Mouse (Mus musculus): ENCODE results near the gene Dctn5.

The Dctn5 gene

DNA sequence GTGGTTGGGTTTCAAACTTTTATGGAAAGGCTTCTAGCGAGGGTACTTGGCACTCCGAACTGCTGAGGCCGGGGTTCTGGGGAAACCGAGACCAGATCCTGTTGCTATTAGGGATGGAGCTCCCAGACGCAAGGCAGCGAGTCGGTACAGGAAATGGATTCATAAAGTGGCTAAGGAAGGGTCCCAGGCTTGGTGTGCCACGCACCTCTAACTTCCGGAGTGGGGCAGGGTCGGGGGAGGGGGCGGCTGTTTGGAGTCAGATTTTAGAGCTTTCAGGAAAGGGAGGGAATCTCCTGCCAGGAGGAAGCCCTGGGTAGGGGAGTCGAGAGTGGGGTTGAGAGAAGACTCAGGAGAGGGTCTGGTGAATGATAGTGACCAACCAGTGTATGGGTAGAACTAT is 27.2 kb downstream of the Dctn5 start:
- DNase-seq (ENCODE audit: low spot score), result no peak

DNA sequence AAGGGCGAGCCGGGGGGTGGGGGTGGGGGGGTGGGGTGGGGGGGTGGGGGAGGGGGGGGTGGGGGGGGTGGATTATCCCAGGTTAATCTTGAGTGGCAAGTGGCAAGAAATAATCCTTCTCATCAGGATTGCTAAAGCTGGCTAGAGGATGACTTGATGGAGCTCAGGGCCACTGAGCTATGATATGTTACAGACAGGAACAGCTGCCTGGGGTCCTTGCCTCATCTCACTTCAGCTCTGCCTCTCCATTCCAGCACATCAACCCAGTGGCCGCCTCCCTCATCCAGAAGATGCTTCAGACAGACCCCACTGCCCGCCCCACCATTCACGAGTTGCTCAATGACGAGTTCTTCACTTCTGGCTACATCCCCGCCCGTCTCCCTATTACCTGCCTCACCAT is 30.9 kb downstream of the Dctn5 start:
- DNase-seq (ENCODE audit: low spot score), result no peak

DNA sequence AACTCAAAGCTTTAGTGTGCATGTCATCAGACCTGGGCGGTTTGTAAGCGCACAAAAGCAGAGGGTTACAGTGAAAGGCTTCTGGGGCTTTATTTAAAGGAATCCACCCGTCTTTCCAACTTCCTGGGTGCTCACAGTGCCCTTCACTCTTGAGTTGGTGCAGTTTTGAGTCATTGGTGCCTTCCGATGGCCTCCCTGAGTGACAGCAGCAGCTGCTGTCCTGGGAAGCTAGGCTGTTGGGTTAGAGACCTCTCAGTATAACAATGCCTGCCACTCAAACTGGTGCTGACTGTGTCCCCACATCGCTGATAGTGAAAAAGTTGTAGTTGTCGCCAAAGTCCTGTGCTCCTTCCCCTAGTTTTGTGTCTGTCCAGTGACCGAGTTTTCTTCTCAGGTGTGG is 34.4 kb downstream of the Dctn5 start:
- DNase-seq (ENCODE audit: low spot score), result no peak

DNA sequence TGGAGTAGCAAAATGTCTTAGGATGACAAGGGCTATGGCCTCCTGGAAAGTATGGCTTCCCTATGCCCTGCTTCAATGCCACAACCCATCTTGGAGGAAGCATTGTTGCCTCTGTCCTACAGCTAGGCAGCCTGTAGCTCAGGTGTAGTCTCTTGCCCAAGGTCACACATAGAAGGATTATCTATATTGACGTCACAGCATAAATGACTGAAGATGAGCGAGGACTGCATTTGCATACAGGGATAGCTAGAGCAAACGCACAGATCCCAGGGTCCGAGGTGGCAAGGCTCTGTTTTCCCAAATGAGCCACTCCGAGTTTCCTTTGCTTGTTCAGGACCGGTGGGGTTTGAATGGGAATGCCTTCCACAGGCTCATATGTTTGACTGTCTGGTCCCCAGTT is 37.9 kb downstream of the Dctn5 start:
- DNase-seq (ENCODE audit: low spot score), result no peak

DNA sequence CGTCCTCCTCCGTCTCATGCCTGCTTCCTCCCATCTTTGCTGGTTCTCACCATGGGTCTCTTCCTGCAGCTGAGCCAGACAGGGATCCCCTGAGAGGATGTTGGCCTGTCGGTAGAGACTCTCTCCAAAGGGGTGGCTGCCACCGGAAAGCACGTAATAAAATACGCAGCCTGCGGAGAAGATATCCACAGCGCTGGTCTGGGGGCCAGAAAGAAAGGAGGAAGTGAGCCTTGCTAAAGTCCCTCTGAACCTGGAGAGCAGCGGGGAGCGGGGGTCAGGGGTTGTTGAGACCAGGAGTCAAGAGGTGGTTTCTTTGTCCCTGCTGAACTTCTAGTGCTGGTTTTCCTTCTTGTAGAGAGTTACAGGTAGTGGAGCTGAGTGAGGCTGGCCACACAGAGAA is 38.8 kb downstream of the Dctn5 start:
- no peak for DNase-seq (ENCODE audit: low spot score)

DNA sequence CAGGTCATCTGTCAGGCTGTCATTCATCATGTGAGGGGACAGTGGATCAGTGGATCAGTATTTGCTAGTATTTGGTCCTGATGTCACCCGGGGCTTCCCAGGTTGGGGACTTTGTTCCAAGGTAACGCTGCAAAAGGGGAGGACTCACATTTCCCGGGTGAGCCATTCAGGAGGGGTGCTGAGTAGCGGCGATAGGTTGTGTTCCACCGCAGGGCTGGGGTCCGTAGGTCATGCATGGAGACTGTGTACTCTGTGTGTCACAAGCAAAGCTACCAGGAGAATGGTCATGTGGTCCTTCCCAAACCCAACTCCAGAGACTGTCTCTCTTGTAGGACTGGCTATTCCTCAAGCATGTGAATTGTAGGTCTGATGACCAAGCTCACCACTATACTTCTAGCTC is 47.9 kb downstream of the Dctn5 start:
- no peak for DNase-seq (ENCODE audit: low spot score)

DNA sequence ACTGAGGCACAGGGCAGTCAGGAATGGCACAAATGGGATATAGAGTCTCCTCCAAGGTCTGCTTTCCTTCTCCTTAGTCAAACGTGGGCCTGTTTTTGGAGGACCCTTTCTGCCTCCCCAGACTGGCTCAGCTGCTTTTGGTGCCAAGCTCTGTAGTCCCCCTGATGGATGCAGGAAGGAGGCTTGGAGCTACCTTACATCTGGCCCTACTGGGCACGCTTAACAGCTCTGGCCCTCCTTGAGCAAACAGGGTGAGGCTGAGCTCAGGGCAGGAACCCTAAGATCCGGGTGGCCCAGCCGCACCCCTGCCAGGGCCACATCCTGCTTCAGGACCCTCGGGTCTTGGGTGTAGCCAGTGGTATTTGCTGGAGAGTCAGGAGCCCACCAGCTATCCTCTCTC is 51.7 kb downstream of the Dctn5 start:
- no peak for DNase-seq (ENCODE audit: low spot score)

DNA sequence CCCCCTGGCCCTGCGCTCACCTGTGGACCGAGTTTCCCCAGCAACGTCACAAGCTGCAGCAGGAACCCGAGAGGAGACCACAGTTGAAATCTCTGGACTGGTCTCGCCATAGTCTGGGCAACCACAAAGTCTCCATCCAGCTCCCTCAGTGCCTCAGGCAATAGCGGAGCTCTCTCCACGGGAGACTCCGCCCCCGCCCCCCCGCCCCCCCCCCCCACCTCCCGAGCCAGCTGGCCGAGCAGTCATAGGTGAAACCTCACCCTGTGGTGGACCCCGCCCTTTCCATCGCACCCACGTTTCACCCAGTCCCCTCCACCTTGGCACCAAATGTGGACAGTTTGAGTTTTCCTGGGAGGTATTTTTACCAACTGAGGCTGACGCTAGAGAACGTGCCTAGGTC is 53.2 kb downstream of the Dctn5 start, which contains the start of gene Ern2:
Gene Ern2, minus strand, starts transcription at position 165 of the 400 bp plus-strand sequence.
- no peak for DNase-seq (ENCODE audit: low spot score)

DNA sequence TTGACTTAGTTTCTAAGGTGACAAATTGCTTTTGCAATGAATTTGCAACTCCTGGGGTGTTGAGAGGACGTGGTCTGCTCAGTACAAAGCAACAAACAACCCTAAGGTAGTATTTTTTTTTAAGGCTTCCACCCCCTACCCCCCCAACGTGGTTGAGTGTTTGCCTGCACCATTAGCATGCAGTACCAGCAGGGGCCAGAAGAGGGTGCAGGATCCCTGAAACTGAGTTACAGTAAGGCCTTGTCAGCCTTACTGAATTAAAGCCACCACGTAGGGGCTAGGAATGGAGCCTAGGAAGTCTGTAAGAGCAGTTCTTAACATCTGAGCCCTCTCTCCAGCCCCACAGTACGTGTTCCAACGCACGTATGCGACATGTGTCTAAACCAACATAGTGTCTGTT is 56.6 kb downstream of the Dctn5 start:
- no peak for DNase-seq (ENCODE audit: low spot score)

DNA sequence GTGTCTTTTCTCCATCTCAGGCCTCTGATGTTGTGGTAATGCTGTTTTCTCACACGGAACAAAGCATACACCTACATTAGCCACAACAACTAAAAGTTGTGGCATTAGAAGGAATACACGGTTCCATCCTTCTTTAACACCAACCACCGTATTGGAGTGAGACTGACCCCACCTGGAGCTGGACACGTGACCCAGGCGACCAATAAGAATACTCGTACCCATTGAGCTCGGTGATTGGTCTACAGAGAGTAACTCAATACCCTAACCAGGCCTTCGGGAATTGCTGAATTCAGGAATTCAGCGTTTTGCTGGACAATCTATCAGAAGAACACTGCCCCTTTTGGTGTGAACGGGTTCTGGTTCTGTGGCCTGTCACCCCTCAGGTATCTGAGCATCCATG is 58.3 kb downstream of the Dctn5 start:
- DNase-seq (ENCODE audit: low spot score), result no peak

DNA sequence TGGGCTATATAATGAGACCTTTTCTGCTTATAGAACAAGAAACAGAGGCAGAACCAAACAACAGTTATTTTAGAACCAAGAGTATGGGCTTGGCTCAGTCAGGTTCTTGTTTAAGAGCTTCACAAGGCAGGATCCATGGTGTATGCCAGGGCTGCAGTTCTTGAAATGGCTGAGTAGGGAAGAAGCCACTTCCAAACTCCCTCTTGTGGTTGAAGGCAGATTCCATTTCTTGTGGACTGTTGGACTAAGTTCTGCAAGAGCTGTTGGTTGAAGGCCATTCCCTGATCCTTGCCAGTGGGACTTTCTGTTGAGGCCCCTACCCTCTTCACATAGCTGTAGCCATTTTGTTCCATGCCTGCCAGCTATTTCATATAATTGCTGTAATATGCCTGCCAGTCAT is 61.1 kb downstream of the Dctn5 start:
- DNase-seq (ENCODE audit: low spot score), result no peak

DNA sequence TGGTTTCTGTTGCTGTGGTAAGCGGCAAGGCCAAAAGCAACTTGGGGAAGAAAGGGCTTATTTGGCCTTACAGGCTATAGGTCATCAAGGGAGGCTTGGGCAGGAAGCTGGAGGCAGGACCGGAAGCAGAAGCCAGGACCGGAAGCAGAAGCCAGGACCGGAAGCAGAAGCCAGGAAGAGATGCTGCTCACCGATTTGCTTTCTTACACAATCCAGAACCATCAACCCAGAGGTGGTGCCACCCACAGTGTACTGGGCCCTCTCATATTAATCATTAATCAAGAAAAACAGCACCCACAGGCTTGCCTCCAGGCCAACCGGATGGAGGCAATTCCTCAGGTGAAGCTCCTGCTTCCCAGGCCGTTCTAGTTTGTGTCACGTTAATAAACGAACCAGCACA is 63.9 kb downstream of the Dctn5 start:
- DNase-seq (ENCODE audit: low spot score), result no peak

DNA sequence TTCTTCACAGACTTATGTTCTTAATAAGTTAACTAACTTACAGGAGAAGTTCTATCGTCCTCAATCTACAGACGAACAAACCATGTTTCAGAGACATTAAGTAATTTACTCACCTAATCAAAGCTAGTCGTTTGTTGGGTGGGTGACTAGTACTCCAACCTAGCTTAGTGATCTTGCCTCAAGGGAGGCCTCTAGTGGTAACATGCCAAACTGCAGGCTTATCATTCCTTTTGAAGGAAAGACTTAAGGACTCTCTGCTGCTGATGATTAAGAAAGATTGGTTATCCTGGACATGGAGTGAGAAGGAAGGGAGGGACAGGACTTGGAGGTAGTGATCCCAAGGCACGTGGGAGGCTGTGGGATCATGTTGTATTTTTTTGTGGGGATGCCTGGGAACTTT is 64.5 kb downstream of the Dctn5 start:
- peak; percentile 19 for DNase-seq (ENCODE audit: low spot score)
